Mouse (Mus musculus) right cerebral cortex, adult 2 months (tissue): ENCODE measurements around the gene Ensa.
"Not testable (repeated sequence)": the region's sequence is repeated elsewhere in the genome, so short reads cannot be mapped to it uniquely, and the experiment has no call there.

Experiments used
- DNase-seq, 2 experiments: peaks; one replicate each; pipeline ENCODE4 v3.0.0; 2021 to 2022; ENCODE audit warnings: low spot score in 2 of 2

Gene Ensa

GRCm38 (mm10) chr3:95643097-95643496 is 18.3 kb downstream of the Ensa start:
- no peak for DNase-seq

GRCm38 (mm10) chr3:95645313-95646235 is 20.8 kb downstream of the Ensa start:
- no peak for DNase-seq

GRCm38 (mm10) chr3:95648016-95648415 is 23.2 kb downstream of the Ensa start:
- no peak for DNase-seq

- no peak for DNase-seq
Observed at GRCm38 (mm10) chr3:95650276-95651032, 25.7 kb downstream of the Ensa start.

- DNase-seq = no peak
Observed at GRCm38 (mm10) chr3:95651033-95651373, 26.2 kb downstream of the Ensa start.

GRCm38 (mm10) chr3:95651391-95652203 is 26.8 kb downstream of the Ensa start:
- DNase-seq = no peak

- no peak for DNase-seq
Observed at GRCm38 (mm10) chr3:95652204-95652811, 27.5 kb downstream of the Ensa start.

- no peak for DNase-seq
Observed at GRCm38 (mm10) chr3:95652871-95653270, 28.1 kb downstream of the Ensa start.

- DNase-seq = no peak
Observed at GRCm38 (mm10) chr3:95653473-95654034, 28.8 kb downstream of the Ensa start.

GRCm38 (mm10) chr3:95654371-95654770 is 29.6 kb downstream of the Ensa start:
- not testable (repeated sequence) for DNase-seq

GRCm38 (mm10) chr3:95655437-95655836 is 30.6 kb downstream of the Ensa start:
- no peak for DNase-seq

- no peak for DNase-seq
Observed at GRCm38 (mm10) chr3:95657108-95657507, 32.3 kb downstream of the Ensa start.

- DNase-seq = no peak
Observed at GRCm38 (mm10) chr3:95657711-95658110, 32.9 kb downstream of the Ensa start.

GRCm38 (mm10) chr3:95658236-95658867 is 33.6 kb downstream of the Ensa start, which contains the start of gene Mcl1:
Gene Mcl1, plus strand, starts transcription at chr3:95658788.
- DNase-seq = peak; percentile 90 to 91

GRCm38 (mm10) chr3:95658868-95659712 is 34.3 kb downstream of the Ensa start:
- DNase-seq = peak; percentile 49 to 68

GRCm38 (mm10) chr3:95659948-95660347 is 35.2 kb downstream of the Ensa start:
- no peak for DNase-seq

GRCm38 (mm10) chr3:95660788-95661478 is 36.1 kb downstream of the Ensa start:
- DNase-seq = no peak

GRCm38 (mm10) chr3:95661945-95662715 is 37.3 kb downstream of the Ensa start:
- no peak for DNase-seq
